Mouse (Mus musculus): ENCODE measurements around the gene Emx2.

Emx2 gene

DNA sequence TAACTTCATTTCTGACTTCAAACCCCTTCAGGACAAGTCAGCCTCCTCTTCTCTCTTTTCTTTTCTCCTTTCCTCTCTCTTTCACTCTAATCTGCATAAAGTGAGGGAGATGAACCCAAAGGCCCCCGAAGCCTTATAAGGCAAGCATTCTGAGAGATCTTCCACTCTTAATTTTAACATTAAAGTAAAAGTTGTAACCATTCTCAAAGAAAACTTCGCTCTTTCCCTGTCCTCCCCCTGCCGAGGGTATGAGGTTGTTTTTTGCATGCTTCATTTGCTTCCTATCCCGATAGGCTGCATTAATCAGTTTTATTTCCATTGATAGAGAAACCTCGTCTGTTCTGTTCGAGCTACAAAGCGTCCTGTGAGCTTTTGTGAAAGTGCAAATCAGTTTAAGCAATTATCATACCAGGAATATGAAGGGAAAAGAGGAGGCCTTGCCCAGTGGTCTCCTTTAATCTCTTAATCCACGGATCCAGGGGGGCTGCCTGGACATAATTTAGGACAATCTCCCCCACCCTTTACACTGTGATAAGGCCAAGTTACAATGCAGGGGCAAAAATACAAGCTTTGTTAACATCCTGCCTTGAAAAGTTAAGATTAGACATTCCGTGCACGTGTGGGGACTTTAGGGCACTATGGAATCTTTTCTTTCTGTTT lies 7.7 kb downstream of the Emx2 start:
- Histone ChIP-seq H3K27me3 (ENCODE audit: insufficient read depth, low read length) (peaks cover 98% of the 10 kb centered on the region), H3K4me3 (replicated peaks; ENCODE audit: low read length) (no peak overlapping the region), H3K4me1 (replicated peaks; ENCODE audit: low read depth, low read length) (peaks cover 45% of the 10 kb centered on the region), H3K9me3 (ENCODE audit: low read length) (no peaks in the 10 kb centered on the region), H3K36me3 (ENCODE audit: insufficient read depth, low read length) (no peaks in the 10 kb centered on the region)
- TF ChIP-seq NANOG (IDR thresholded peaks at IDR 0.05; ENCODE audit: borderline replicate concordance, low read length) (no peak), POU5F1 (IDR thresholded peaks at IDR 0.05; ENCODE audit: borderline replicate concordance, low read length) (no peak), CTCF (conservative IDR thresholded peaks at IDR 0.05; ENCODE audit: low read length) (no peak)

DNA sequence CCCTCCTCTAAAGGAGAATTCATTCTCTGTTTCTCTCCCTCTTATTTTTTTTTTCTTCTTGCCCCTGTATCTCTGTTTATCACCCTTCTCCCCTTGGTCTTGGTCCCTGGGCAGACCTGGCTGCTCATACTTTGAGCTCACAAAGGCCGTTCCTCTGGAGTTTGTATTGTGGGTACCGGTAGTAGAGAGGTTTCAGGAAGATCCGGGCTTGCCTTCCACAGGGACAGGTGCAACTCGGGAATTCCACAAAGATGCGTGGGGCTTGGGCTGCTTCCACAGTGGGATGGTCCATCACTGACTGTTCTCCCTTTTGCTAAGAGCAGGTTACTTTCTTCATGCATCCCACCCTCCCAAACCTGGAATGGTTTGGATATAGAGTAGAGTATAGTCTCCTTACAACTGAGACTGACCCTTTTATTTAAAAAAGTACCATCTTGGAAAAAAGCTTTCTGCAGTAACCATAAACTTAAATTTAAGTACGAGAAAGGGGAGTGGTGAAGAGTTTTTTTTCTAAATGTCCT lies 8.3 kb downstream of the Emx2 start:
- no peak for TF ChIP-seq CTCF (conservative IDR thresholded peaks at IDR 0.05; ENCODE audit: low read length)
- no peak for TF ChIP-seq POU5F1 (IDR thresholded peaks at IDR 0.05; ENCODE audit: borderline replicate concordance, low read length)
- TF ChIP-seq NANOG (IDR thresholded peaks at IDR 0.05; ENCODE audit: borderline replicate concordance, low read length), result no peak
- no peaks in the 10 kb centered on the region for H3K9me3 ChIP-seq (ENCODE audit: low read length)

GRCm38 (mm10) chr19:59467016-59467412 lies 8.8 kb downstream of the Emx2 start:
- Histone ChIP-seq H3K9me3 (ENCODE audit: low read length) (no peaks in the 10 kb centered on the region), H3K4me3 (replicated peaks; ENCODE audit: low read length) (peak overlapping the region; percentile 45; the same call in 1 of the 2 replicates), H3K27me3 (ENCODE audit: insufficient read depth, low read length) (peaks cover 98% of the 10 kb centered on the region), H3K36me3 (ENCODE audit: insufficient read depth, low read length) (no peaks in the 10 kb centered on the region), H3K4me1 (replicated peaks; ENCODE audit: low read depth, low read length) (peaks cover 43% of the 10 kb centered on the region)
- TF ChIP-seq CTCF (conservative IDR thresholded peaks at IDR 0.05; ENCODE audit: low read length), result no peak
- TF ChIP-seq POU5F1 (IDR thresholded peaks at IDR 0.05; ENCODE audit: borderline replicate concordance, low read length), result no peak

More for the DNA sequence above, 8.3 kb downstream of the Emx2 start:
- Histone ChIP-seq H3K27me3 (ENCODE audit: insufficient read depth, low read length) (peaks cover 98% of the 10 kb centered on the region), H3K36me3 (ENCODE audit: insufficient read depth, low read length) (no peaks in the 10 kb centered on the region), H3K4me3 (replicated peaks; ENCODE audit: low read length) (no peak overlapping the region), H3K4me1 (replicated peaks; ENCODE audit: low read depth, low read length) (peaks cover 48% of the 10 kb centered on the region)

DNA sequence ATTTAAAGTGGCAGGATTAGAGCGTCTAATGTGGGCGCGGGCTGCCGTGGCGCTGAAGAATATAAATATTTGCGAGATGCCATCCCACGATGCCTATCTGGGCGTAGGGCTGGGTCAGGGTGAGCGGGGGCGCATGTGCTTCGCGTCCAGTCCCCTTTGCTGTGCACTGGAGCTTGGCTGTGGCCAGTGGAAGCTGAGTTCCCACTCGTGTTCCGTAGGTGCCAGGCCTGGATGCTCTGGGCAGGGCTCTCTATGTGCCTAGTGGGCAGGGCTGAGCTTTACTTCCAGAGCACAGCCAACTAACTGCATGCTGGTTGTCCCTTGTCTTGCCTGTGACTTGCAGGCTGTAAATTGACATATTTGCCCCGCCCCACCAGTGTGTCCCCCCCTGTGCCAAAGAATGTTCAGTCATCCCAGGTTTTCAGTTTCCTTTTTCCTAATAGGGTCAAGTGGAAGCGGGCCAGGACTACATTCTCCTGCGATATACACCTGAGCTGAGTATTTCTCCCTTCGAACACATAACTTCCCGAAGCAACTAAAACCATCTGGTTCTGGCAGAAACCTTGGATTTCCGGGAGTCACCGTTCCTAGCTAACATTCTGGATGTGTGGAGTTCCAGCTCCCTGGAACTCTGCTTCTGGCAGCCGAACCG lies 9.4 kb downstream of the Emx2 start:
- TF ChIP-seq POU5F1 (IDR thresholded peaks at IDR 0.05; ENCODE audit: borderline replicate concordance, low read length) (no peak), NANOG (IDR thresholded peaks at IDR 0.05; ENCODE audit: borderline replicate concordance, low read length) (no peak), CTCF (conservative IDR thresholded peaks at IDR 0.05; ENCODE audit: low read length) (no peak)
- H3K9me3 ChIP-seq (ENCODE audit: low read length), result no peaks in the 10 kb centered on the region

GRCm38 (mm10) chr19:59468065-59468810 lies 10.1 kb downstream of the Emx2 start:
- peaks cover 98% of the 10 kb centered on the region for H3K27me3 ChIP-seq (ENCODE audit: insufficient read depth, low read length)
- H3K4me3 ChIP-seq (replicated peaks; ENCODE audit: low read length), result no peak overlapping the region
- TF ChIP-seq POU5F1 (IDR thresholded peaks at IDR 0.05; ENCODE audit: borderline replicate concordance, low read length) (no peak), NANOG (IDR thresholded peaks at IDR 0.05; ENCODE audit: borderline replicate concordance, low read length) (no peak), CTCF (conservative IDR thresholded peaks at IDR 0.05; ENCODE audit: low read length) (no peak)
- peaks cover 41% of the 10 kb centered on the region for H3K4me1 ChIP-seq (replicated peaks; ENCODE audit: low read depth, low read length)
- H3K36me3 ChIP-seq (ENCODE audit: insufficient read depth, low read length), result no peaks in the 10 kb centered on the region
- no peaks in the 10 kb centered on the region for H3K9me3 ChIP-seq (ENCODE audit: low read length)

More for the DNA sequence above, 9.4 kb downstream of the Emx2 start:
- H3K4me3 ChIP-seq (replicated peaks; ENCODE audit: low read length), result peak overlapping the region; percentile 45; the same call in 1 of the 2 replicates
- H3K36me3 ChIP-seq (ENCODE audit: insufficient read depth, low read length), result no peaks in the 10 kb centered on the region
- H3K4me1 ChIP-seq (replicated peaks; ENCODE audit: low read depth, low read length), result peaks cover 41% of the 10 kb centered on the region
- H3K27me3 ChIP-seq (ENCODE audit: insufficient read depth, low read length), result peaks cover 98% of the 10 kb centered on the region

DNA sequence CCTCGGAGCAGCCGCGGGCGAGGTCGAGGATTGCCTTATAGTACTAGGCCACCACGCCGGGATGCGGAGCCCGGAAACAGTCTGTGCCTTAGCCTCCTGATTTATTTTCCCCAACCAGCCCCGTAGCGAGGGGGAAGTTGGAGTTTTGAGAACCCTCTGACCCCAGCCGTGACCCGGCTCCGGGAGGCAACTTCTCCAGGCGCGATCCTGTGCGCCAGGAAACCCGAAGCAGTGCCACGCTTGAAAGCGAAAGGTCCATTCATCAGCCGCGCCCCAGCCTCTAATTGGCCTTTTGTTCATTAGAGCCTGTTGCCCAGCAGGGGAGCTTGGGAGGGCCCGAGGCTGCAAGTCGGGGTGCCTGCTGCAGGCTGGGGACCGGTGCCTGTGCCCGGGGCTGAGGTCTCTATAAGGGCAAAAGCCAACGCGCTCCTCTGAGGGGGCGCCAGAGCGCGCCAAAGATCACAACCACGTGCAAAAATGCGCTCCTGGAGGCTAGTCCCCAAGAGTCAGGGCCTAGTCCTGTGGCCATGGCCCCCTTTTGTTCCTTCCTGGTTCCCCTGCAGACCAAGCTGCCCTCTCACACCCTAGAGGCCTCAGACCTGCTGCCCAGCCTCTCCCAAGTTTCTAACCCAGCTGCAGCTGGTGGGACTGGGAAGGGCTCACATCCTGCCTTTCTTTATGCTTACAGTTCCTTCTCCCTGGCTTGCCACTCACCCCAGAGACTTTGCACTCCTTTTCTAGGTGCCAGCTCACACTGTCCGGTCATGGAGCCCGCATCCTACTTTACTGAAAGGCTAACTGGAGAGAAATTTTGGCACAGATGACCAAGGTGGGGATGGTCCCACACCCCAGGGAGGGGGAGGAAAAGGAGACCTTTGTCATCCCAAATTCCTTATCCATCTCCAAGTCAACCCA lies 11.1 kb downstream of the Emx2 start:
- H3K36me3 ChIP-seq (ENCODE audit: insufficient read depth, low read length), result no peaks in the 10 kb centered on the region
- H3K4me1 ChIP-seq (replicated peaks; ENCODE audit: low read depth, low read length), result peaks cover 41% of the 10 kb centered on the region
- TF ChIP-seq CTCF (conservative IDR thresholded peaks at IDR 0.05; ENCODE audit: low read length), result no peak
- no peak for TF ChIP-seq POU5F1 (IDR thresholded peaks at IDR 0.05; ENCODE audit: borderline replicate concordance, low read length)
- peak; percentile 67 for TF ChIP-seq NANOG (IDR thresholded peaks at IDR 0.05; ENCODE audit: borderline replicate concordance, low read length)
- peaks cover 93% of the 10 kb centered on the region for H3K27me3 ChIP-seq (ENCODE audit: insufficient read depth, low read length)
- no peaks in the 10 kb centered on the region for H3K9me3 ChIP-seq (ENCODE audit: low read length)
- peak overlapping the region; percentile 46 for H3K4me3 ChIP-seq (replicated peaks; ENCODE audit: low read length)

DNA sequence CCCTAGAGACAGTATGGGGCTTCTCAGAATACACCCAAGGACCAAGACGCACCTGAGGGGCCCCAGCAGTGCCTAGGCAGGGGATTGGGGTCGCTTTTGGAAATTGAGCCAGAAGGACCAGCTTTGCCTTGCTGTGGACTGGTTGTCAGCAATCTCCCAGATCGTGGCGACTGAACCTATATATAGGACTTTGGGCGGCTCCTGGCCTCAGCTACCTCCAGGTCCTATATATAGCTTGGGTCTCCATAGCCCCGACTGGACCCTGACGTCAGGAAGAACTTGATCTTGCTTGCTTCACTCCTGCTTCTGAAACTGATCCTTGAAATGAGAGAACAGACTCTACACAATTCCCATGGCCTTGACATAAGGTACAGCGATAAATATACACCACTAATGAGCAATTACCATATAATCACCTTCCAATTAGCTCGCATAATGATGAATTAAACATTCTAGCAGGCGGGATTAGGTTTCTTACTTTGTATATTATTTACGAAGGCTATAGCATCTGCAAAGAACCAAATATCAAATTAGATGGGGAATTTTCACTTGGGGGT lies 12.0 kb downstream of the Emx2 start:
- TF ChIP-seq POU5F1 (IDR thresholded peaks at IDR 0.05; ENCODE audit: borderline replicate concordance, low read length), result no peak
- no peak for TF ChIP-seq NANOG (IDR thresholded peaks at IDR 0.05; ENCODE audit: borderline replicate concordance, low read length)
- no peak for TF ChIP-seq CTCF (conservative IDR thresholded peaks at IDR 0.05; ENCODE audit: low read length)

More for the DNA sequence above, 12.0 kb downstream of the Emx2 start:
- Histone ChIP-seq H3K4me1 (replicated peaks; ENCODE audit: low read depth, low read length) (peaks cover 41% of the 10 kb centered on the region), H3K9me3 (ENCODE audit: low read length) (peaks cover 4% of the 10 kb centered on the region), H3K4me3 (replicated peaks; ENCODE audit: low read length) (no peak overlapping the region), H3K27me3 (ENCODE audit: insufficient read depth, low read length) (peaks cover 86% of the 10 kb centered on the region), H3K36me3 (ENCODE audit: insufficient read depth, low read length) (no peaks in the 10 kb centered on the region)

Measured in E14TG2a.4 (cell line).